Mouse (Mus musculus) kidney, adult 2 months (tissue): ENCODE measurements around the gene Thnsl2.

Experiments
- CTCF ChIP-seq: fragments of 200-500 bp; conservative IDR thresholded peaks from 2 replicates; pipeline ENCODE4 v1.5.1; 2011; ENCODE audit warnings: low read depth, mild to moderate bottlenecking, control low read depth, low read length, moderate library complexity, mixed read lengths; ENCODE audit not compliant: insufficient read depth, insufficient read length
- POLR2A ChIP-seq: fragments of 200-500 bp; IDR thresholded peaks from one replicate; pipeline ENCODE4 v1.6.1; 2011; ENCODE audit warnings: low read depth, low read length, control low read depth

- TF ChIP-seq CTCF (no peak), POLR2A (no peak)
These were observed 50.6 kb downstream of the Thnsl2 start for GRCm38 (mm10) chr6:71093686-71094085.
